Mouse (Mus musculus) E14TG2a.4 (cell line): ENCODE data around the gene Pan3.

ENCODE experiments used
- CTCF ChIP-seq: conservative IDR thresholded peaks from 2 replicates; pipeline ENCODE4 v1.5.1; 2014; ENCODE audit warnings: low read length
- NANOG ChIP-seq: IDR thresholded peaks from 2 replicates; pipeline ENCODE4 v1.6.1; 2014; ENCODE audit warnings: borderline replicate concordance, low read length, mixed read lengths
- POU5F1 ChIP-seq: IDR thresholded peaks from 2 replicates; pipeline ENCODE4 v1.6.1; 2014; ENCODE audit warnings: low read length, borderline replicate concordance

DNA sequence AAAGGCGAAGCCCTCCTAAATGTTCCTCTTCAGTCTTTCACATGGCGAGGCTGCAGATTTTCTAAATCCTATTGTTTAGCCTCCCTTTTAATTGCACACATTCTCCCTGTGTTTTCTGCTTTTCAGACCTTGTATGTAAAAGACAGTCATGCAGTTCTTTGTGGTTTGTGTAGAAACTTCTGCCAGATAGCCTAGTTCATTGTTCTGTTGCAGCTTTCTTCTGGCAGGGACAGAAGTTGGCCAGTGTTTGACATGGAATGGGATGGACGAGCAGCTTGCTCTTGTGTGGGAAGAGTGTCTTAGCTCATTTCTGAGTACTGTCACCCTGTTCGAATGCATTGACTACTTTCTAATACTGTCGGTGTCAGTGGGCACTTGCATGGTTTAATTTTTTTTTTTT lies 6.5 kb downstream of the Pan3 start:
- TF ChIP-seq CTCF (no peak), POU5F1 (no peak), NANOG (no peak)
